Mouse (Mus musculus): ENCODE measurements around the gene Apoa4.

Apoa4 gene

DNA sequence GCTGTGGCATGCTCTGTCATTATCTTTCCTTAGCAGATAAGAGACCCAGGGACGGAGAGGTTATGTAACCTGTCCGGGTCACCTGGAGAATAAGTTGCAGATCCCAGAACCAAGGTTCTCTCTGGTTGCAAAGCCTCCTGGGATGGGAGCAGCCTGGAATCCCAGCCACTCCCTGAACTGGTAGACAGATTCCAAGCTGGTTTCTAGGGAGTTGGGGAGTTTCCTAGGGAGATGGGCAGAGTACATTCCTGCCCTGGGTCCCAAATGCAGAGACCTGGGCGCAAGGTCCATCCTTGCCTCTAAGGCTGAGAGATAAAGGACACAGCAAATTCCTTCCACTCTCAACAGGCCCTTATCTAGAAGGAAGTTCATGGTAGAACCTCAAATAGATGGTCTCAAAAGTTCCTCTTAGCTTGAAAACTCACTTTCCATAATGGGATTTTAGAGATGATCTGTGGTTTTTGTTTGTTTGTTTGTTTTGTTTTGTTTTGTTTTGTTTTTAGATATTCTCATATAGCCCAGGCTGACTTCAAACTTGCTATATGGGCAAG, 13.4 kb upstream of the Apoa4 start:
- DNase-seq (ENCODE audit: low spot score): no peak

DNA sequence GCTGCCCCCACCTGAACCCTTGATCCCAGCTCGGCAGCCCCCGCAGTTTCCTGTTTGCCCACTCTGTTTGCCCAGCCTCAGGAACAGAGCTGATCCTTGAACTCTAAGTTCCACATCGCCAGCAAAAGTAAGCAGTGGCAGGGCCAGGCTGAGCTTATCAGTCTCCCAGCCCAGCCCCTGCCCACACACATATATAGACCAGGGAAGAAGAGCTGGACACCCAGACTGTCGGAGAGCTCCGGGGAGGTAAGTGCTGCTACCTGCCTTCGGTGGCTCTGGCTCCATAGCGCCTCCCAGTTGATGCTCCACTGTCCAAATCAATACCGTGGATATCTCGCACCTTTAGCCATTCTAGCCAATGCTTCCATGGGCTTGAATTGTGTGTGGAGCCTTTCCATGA, 12.0 kb upstream of the Apoa4 start, which contains the start of gene Apoa1:
Apoa1 (plus strand) TSS at position 90 of the 400 bp plus-strand sequence.
- DNase-seq (ENCODE audit: low spot score): no peak

DNA sequence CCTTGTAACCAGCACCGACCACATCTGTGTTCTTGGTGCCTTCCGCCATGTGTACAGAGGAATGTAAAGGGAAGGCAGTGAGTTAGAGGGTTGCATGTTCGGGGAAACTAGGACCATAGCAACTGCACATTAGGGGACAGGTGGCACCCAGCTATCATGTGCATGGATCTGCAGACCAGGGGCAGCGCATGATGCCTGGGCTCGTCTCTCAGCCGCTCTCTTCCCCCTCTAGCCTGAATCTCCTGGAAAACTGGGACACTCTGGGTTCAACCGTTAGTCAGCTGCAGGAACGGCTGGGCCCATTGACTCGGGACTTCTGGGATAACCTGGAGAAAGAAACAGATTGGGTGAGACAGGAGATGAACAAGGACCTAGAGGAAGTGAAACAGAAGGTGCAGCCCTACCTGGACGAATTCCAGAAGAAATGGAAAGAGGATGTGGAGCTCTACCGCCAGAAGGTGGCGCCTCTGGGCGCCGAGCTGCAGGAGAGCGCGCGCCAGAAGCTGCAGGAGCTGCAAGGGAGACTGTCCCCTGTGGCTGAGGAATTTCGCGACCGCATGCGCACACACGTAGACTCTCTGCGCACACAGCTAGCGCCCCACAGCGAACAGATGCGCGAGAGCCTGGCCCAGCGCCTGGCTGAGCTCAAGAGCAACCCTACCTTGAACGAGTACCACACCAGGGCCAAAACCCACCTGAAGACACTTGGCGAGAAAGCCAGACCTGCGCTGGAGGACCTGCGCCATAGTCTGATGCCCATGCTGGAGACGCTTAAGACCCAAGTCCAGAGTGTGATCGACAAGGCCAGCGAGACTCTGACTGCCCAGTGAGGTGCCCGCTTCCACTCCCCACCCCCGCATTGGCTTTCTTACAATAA, 10.7 kb upstream of the Apoa4 start:
- DNase-seq (ENCODE audit: low spot score): peak; percentile 78

DNA sequence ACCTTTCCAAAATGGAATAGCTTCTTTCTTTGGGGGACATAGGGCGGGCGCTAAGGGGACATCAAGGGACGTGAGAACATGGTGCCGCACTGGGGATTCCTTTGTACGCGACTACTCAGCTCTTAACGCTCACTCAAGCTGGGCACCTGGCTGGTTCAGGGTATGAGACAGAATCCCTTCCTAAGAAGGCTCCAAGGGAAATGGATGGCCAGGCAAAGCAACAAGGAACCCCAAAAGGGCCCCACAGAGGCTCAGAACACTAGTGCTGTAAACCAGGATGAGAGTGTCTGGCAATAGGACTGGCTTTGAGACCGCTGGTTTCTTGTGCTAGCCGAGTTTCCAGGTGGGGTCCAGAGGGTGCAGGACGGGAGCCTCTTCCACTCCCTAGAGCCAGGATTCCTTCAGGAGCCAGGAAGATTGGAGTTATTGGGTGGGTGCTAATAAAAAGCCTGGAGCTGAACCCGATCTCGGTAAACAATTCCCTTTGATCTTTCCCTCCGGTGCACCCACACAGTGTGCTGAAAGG, 10.0 kb upstream of the Apoa4 start:
- no peak for DNase-seq (ENCODE audit: low spot score)

DNA sequence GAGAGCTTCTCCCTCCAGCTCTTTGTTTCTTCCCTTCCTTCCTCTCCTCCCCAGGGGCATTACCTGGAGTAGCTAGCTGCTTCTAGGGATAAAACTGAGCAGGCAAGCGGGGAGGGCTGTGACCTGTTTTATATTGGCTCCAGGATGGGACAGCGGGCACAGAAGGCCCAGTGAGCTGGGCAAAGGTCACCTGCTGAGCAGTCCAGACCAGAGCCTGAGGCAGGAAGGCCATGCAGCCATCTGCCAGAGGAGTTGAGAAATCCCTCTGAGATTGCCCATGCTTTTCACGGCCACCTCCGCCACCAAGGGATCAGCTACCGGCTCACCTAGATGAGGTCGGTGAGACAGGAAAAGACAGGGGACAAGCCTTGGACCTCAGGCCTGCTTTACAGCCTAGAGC, 5.3 kb upstream of the Apoa4 start:
- no peak for DNase-seq (ENCODE audit: low spot score)

DNA sequence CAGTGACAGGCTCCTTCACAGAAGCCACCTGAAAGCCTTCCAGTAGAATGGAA, 5.1 kb upstream of the Apoa4 start, which contains the start of gene Apoc3:
Apoc3 (minus strand) TSS at position 41 of the 53 bp plus-strand sequence.
- DNase-seq (ENCODE audit: low spot score): no peak

DNA sequence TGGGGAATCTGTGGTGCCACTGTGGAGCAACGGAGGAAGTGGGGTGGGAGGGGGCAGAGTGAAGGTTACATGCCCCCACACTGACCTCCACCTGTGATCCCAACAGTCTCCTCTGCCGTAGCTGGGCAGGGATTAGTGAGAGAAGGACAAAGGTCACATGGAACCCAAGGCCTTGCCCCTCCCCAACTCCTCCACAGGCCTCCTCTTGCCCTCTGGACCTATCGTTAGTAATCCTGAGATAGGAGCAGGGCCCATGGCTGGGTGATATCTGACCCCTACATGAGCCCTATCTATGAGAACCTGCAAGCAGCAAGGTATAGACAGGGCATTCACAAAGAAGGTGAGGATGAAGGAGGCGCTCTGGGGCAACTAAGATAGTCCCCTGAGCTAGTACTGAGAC, 4.8 kb upstream of the Apoa4 start:
- no peak for DNase-seq (ENCODE audit: low spot score)

DNA sequence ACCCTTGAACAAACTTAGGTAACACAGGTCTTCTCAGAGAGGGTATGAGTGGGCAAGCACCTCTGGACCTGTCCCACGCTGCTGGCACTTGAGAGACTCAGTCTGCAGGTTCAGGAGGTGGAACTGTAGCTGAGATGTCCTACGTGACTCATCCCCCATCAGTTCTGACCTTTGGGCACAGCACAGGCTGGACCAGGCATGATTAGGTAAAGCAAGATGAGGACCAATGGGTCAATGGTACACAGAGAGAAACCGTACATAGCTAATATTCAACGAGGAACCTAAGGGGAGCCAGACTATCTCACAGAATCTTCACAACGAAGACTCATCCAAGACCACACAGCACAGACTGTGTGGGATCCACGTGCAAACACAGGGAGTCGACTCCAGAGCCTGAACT, 1.6 kb upstream of the Apoa4 start:
- DNase-seq (ENCODE audit: low spot score): no peak

DNA sequence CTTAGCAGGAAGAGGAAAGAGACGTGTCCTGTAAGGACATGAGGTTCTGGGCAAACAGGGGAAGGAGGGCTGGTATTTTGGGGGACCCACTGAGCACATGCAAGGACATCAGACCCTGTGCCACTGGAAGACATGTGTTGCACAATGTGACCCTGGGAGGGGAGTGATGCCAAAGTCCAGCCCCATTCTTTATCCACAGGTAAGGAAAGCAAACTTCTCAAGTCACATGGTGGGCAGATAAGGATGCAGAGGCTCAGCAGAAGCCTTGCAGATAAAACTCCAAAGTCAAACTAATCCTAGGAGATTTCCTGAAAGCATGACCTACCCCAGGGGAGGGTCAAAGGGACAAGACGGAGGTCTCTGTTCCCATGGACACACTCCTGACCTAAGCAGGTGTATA, 1.3 kb downstream of the Apoa4 start:
- no peak for DNase-seq (ENCODE audit: low spot score)

DNA sequence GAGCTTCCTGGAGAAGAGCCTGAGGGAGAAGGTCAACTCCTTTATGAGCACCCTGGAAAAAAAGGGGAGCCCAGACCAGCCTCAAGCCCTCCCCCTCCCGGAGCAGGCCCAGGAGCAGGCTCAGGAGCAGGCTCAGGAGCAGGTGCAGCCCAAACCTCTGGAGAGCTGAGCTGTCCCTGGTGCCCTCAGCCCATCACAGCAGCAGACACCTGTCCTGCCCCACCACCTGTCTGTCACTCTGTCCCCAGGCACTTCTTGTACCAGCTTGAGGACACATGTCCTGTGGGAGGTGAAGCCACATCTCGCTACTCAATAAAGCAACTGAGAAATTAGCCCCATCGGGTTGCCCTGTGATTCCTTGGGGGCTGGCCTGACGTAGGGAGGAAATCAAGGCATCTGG, 2.6 kb downstream of the Apoa4 start:
- DNase-seq (ENCODE audit: low spot score): no peak

DNA sequence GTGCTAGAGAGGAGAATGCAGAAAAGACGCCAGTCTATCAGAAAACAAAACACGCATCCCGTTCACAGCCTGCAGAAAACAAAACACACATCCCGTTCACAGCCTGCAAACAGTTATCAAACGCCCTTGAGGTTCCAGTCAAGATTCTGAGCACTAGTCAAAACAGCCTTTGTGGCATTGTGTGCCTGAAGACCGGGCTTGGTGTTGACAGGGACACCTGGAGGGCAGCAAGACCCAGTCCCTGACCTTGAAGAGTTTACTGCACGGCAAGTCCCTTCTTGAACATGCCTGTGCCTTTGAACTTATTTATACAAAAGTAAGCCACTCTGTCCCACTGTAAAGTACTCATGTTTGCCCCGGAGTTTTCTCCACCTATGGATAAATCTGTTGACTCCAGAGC, 3.1 kb downstream of the Apoa4 start:
- no peak for DNase-seq (ENCODE audit: low spot score)

DNA sequence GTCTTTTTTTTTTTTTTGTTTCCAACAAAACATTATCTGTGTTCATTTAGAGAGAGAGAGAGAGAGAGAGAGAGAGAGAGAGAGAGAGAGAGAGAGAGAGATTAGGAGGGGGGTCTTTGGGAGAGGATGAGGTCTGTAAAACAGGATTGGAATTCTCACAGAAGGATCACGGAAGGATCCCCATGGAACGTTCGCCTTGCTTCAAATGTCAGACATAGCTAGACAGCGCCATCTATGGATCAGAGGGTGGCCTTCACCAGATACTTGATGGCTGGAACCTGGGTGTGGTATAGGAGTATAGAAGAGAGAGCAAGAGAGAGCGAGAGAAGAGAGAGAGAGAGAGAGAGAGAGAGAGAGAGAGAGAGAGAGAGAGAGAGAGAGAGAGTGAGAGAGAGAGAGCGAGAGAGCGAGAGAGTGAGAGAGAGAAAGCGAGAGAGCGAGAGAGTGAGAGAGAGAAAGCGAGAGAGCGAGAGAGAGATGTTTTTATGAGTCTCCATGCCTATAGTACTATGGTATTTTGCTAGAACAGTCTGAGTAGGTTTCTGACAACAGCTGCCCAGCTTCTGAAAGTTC, 6.3 kb downstream of the Apoa4 start:
- no peak for DNase-seq (ENCODE audit: low spot score)

DNA sequence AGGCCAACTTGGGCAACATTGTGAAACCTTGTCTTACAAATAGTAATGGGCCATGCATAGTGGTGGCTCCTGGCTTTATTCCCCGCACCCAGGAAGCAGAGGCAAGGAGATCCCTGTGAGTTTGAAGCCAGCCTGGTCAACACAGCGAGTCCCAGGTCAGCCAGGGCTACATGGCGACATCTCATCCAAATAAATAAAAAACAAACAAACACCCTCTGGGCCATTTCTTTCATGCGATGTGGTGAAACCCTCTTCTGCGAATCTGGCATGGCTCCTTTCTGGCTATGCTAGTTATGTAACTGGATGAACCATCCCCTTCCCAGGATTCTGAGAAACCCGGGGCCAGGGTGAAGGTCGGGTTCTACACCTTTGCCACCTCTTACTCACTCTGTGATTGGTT, 15.7 kb downstream of the Apoa4 start:
- DNase-seq (ENCODE audit: low spot score): no peak

DNA sequence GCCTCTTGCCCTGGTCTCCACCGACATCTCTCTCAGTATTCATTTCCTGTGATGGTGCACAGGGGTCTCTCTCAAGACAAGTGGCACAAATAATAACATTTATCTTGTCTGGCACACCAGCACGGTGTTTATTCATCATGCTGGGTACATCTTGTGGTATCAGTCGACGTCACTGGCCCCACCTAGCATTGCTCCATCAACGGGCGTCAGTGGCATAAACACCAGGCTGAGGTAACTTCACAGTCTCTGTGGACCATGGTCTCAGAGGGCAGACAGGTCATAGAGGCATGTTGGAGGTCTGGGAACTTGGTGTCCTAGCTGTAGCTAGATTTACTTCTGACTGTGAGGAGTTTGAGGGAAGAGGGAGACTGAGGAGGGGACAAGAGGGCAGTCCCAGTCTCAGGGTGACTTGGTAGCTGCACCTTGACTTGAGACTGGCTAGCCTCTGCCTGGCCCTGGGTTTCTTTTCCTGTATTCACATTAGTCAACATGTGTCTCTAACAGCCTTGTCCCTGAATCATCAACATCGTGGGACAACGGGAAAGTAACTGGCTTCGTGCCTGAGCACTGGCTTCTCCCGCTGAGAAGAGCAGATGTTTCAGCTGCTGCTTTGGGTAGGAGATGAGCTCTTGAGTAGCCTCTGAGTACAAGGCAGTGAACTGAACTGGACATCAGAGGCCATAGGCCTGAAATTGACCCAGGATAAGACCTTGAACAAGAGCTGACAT, 16.3 kb downstream of the Apoa4 start:
- DNase-seq (ENCODE audit: low spot score): no peak

DNA sequence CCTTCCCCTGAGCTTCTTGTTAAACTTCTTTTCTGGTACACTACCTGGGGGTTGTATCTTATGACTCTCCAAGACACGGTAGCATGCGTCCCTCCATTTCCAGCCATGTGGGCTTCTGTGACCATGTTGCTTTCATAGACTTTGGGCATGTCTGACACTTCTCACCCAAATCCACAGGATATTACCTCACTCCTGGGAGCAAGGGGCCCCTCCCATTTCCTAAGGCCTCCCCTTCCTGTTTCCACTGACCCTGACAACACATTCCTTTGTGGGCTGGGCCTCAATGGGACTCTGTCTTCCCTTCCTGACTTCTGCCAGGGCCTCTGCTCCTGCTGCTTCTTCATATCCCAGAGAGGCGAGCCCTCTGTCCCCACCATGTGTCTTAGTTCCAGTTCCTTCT, 17.1 kb downstream of the Apoa4 start:
- no peak for DNase-seq (ENCODE audit: low spot score)

DNA sequence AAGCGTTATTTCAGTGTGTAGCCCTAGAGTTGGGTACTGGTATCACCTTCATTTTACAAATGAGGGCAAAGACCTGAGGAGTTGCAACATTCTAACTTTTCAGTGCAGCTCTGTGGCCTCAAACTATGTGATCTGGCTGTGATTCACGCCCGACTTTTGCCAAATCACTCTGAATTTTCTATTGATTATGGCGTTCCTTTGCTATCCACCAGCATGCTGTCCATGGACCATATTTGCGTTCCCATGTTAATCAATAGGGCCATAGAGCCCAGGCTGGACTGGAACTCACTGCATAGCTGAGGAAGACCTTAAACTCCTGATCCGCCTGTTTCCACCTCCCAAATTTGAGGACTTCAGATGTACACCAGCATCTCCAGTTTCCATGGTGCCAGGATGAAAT, 18.6 kb downstream of the Apoa4 start:
- no peak for DNase-seq (ENCODE audit: low spot score)

DNA sequence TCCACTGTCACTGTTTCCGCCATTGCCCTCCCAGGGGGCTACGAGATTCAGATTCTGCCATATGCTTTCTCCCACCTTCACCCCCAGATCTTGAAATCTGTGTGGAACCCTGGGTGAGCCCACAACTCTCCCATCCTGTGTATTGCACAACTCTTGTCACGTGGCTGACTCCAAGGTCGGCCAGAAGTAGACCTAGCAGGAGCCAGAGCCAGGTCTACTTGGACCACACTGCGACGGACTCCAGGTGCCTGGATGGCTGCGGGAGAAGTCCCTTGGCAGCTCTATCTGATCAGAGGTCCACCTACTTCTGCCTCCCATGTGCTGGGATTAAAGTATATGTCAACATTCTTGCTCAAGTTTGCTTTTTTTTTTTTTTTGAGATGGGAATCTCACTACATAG, 20.6 kb downstream of the Apoa4 start:
- DNase-seq (ENCODE audit: low spot score): no peak

DNA sequence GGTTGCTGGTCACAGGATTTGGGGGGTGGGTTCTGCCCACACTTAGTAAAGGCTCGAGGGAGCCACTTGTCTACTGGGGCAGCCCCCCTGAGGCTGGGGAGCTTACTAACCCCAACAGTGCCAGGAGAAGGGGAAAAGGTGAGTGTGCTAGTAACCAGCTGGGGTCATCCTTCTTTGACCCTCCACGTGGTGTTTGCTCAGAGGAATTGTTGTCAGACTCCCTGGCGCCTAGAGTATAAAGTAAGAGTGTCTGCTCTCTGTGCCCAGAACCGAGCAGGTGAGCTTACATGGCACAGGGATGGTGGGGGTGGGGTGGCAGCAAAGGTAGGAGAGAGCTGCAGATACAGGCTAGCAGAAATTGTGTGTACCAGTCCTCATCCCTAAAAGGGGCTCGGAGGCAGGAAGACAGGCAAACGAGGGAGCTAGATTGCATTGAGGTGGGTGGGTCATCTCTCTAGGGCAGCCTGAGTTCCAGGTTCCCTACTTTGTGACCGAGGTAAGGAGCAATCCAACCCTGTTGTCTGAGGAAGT, 27.9 kb downstream of the Apoa4 start, which contains the start of gene Apoa5:
Apoa5 (plus strand) TSS at position 291 of the 531 bp plus-strand sequence.
- no peak for DNase-seq (ENCODE audit: low spot score)

DNA sequence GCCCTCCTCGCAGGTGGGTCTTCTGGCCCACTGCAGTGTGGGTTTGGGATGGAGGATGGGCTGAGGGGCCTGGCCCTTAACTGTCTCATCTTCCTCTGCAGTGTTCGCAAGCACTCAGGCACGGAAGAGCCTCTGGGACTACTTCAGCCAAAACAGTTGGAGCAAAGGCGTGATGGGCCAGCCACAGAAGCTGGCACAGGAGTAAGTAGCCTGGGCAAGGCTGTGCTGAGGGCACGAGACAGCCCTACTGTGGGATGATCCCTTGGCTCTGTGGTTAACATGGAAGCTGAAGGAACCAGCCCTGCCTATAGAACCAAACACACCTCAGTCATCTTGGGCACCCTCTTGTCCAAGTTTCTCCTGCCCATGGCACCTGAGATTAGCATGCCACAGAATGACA, 28.6 kb downstream of the Apoa4 start:
- DNase-seq (ENCODE audit: low spot score): no peak

DNA sequence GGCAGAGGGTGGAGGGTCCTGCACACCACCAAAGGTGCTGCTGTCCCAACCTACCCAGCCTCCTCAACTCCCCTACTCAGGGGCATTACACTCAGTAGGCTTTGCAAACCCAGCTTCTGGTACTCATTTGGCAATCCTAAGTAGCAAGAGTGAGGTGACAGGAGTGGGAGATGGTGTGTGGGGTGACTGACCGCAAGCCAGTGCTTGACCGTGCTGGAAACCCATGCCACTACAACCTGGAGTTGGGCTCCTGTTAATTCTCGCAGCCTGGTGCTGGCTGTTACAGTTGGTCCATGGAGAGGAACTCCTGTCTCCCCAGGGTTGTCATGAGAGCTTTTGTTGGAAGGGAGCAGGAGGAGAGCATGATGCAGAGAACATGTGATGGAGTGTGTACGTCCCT, 30.3 kb downstream of the Apoa4 start:
- no peak for DNase-seq (ENCODE audit: low spot score)

DNA sequence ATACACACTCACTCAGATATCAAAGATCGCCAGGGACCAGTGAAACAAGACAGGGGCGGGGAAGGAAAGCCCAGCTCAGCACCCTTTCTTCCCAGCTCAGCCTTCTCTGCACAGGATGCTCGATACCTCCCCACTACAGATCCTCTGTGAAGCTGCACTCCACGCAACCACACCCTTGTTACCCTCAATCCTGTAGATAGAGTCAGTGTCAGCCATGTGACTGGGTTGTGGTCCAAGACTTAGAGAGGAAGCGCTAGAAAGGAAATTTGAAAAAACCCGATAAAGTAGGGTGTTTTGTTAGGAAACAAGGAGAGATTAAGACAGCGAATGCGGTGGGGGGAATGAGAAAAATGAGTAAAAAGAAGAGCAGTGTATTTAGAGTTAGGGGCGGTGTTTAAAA, 31.6 kb downstream of the Apoa4 start:
- no peak for DNase-seq (ENCODE audit: low spot score)

DNA sequence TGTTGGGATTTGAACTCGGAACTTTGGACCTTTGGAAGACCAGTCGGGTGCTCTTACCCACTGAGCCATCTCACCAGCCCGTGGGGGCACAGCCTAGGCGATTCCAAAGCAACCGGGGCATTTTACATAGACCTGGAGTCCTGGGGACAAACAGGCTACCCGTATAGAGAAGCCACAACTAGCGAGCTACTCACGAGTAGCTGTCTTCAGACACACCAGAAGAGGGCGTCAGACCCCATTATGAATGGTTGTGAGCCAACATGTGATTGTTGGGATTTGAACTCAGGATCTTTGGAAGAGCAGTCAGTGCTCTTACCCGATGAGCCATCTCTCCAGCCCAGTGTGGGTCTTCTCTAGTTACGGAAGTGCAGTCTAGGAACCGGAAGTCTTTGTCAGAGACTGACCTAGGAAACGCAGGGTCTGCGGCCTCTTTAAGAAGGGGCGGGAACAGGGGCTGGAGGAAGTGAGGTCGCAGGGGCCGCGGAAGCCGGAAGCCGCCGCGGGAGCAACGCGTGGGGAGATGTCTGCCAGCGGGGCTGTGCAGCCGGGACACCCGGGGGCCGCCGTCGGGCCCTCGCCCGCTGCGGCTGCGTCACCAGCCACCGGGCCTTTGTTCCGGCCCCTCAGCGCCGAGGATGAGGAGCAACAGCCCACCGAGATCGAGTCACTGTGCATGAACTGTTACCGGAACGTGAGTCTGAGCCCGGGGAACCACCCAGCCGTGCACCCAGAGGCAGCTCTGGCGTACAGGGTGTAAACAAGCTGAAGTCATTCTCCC, 32.4 kb downstream of the Apoa4 start, which contains the start of gene Zpr1:
Zpr1 (plus strand) TSS at position 388 of the 778 bp plus-strand sequence.
- peak; percentile 89 for DNase-seq (ENCODE audit: low spot score)

Measured in testis, postnatal 14 days (tissue).